Mouse (Mus musculus): ENCODE results near the gene Ncoa5.

DNA sequence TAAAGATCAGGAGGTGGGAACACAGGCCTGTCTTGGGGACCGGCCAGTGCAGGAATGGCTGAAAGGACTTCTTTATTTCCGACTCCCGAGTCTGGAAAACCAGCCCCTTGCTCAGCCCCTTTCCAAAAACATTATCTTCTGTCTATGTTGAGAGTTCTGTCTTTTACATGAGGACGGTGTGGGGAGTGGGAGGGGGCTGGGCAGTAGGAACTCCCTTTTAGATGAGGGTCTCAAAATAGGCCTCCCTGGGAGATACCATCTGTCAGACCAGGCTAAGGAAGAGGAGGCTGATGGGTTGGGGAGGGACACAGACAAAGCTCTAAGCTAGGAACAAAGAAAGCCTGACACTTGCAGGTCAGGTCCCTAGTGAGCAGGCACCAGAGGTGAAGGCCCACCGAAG is 14.4 kb upstream of the Ncoa5 start:
- no peak for TF ChIP-seq POLR2A (IDR thresholded peaks at IDR 0.05; ENCODE audit: low read depth, low read length)
- no peak for TF ChIP-seq CTCF (IDR thresholded peaks at IDR 0.05; ENCODE audit: extremely low read depth, insufficient read depth, insufficient read length, insufficient replicate concordance)
